Mouse (Mus musculus): ENCODE measurements around the gene Fam173b. TPM values are rescaled to one million over a fixed set of nuclear protein-coding genes. Genes with fewer than 3 reads are reported as not detected.
A peak's percentile ranks its signal among the peaks of the same experiment; 100 is the strongest.

Gene Fam173b
- polyA plus RNA-seq, 1 experiment from 2014 or later: 13.2 TPM

DNA sequence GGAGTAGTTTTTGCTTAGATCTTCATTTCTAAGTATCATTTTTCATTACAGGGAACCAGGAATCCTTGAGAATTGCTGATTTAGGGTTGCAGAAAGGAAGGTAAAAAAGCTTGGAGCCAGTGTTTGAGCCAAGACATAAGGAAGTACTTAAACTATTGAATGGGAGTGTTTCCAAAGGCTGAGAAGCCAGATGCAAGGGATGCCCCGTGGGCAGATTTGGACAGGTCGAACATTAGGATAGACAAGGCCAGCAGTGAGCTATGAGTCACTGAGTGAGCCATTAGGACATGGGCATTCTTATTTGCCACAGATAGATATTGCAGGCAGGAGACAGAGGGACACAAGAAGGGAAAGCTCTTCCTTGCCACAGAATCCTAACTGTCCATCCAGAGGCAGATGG is 13.0 kb downstream of the Fam173b start:
- ATAC-seq (ENCODE audit: insufficient read depth, low FRiP score): no peak
- no peak overlapping the region for H3K9ac ChIP-seq (ENCODE audit: low read length)
- 82% methylated on average over 2 of the region's 2 CpGs for WGBS
- H3K4me3 ChIP-seq (replicated peaks; ENCODE audit: low read length): no peak overlapping the region
- H3K27me3 ChIP-seq (ENCODE audit: control insufficient read depth, insufficient read depth, low read length): no peaks in the 10 kb centered on the region
- no peak overlapping the region for H3K27ac ChIP-seq (ENCODE audit: low read length)
- no peaks in the 10 kb centered on the region for H3K4me1 ChIP-seq (ENCODE audit: control insufficient read depth, insufficient read depth, low read length)
- H3K4me2 ChIP-seq (ENCODE audit: low read depth, low read length): no peak overlapping the region
- peaks cover 17% of the 10 kb centered on the region; the same call in 1 of the 2 replicates for H3K36me3 ChIP-seq (ENCODE audit: control insufficient read depth, insufficient read depth, low read length)
- H3K9me3 ChIP-seq (replicated peaks; ENCODE audit: control insufficient read depth, low read length): no peaks in the 10 kb centered on the region

DNA sequence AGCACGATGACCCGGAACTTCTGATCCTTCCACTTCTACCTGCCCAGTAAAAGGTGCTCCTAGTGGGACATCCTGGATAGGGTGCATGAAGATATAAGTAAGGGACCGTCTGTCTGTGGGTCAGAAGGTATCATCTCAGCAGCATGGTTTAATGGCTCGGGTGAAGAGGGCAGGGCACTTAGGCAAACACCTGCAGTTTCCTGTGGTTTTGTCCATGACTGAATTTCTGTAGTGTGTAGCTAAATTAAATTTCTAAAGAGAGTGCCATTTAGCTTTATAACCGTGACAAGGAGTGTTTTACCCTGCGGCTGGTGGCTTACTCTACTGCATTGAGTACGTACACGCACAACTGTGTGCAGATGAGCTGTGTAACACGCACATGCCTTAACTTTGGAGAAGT is 15.6 kb downstream of the Fam173b start:
- Histone ChIP-seq H3K4me2 (ENCODE audit: low read depth, low read length) (no peak overlapping the region), H3K9me3 (replicated peaks; ENCODE audit: control insufficient read depth, low read length) (no peaks in the 10 kb centered on the region), H3K27me3 (ENCODE audit: control insufficient read depth, insufficient read depth, low read length) (no peaks in the 10 kb centered on the region), H3K27ac (ENCODE audit: low read length) (no peak overlapping the region), H3K4me3 (replicated peaks; ENCODE audit: low read length) (no peak overlapping the region), H3K36me3 (ENCODE audit: control insufficient read depth, insufficient read depth, low read length) (peaks cover 20% of the 10 kb centered on the region; the same call in 1 of the 2 replicates), H3K4me1 (ENCODE audit: control insufficient read depth, insufficient read depth, low read length) (no peaks in the 10 kb centered on the region), H3K9ac (ENCODE audit: low read length) (no peak overlapping the region)
- WGBS: 90% methylated on average over 9 of the region's 9 CpGs
- no peak for ATAC-seq (ENCODE audit: insufficient read depth, low FRiP score)

GRCm38 (mm10) chr15:31619521-31619920 is 17.9 kb downstream of the Fam173b start:
- 88% methylated on average over 8 of the region's 8 CpGs for WGBS
- H3K4me1 ChIP-seq (ENCODE audit: control insufficient read depth, insufficient read depth, low read length): no peaks in the 10 kb centered on the region

DNA sequence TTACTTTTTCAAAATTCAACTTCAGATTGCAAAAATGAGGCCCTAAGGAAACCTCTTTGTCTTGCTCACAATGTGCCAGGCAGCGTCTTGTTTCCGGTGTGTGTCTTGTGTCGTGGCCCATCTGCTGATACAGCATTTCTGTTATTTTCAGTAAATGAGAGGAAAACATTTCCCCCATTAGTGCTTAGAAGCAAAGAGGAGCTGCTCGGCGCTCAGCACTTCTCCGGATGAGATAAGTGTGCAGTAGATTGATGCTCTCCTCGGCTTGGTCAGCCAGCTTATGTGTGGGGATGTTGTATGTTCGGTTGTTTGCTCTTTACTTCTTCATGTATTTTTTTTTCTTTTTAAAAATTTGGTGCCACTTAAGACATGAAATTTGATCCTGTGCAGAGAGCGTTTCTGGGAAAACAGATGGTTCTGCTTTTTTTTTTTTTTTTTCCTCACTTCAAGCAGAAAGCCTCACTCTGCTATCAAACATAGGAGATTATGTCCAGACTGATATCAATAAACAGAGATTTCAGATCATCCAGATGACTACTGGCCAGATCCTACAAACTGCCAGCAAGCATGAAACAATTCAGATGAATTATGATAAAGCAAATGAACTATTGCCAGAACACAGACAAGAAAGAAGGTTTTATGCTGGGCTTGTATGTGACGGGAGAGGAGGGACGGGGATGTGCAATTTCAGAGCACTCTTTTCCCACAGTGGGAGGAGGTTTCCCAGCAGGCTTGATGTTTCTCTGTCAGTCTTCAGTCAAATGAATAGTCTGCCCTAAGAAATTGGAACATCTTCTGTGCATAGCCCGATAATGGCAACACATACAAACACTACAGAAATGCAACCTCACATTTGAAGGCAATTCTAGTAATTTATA is 25.9 kb downstream of the Fam173b start:
- peaks cover 3% of the 10 kb centered on the region; the same call in 1 of the 2 replicates for H3K4me1 ChIP-seq (ENCODE audit: control insufficient read depth, insufficient read depth, low read length)
- H3K9ac ChIP-seq (ENCODE audit: low read length): no peak overlapping the region; the same call in 1 of the 2 replicates
- peaks cover 6% of the 10 kb centered on the region for H3K36me3 ChIP-seq (ENCODE audit: control insufficient read depth, insufficient read depth, low read length)
- H3K4me3 ChIP-seq (replicated peaks; ENCODE audit: low read length): no peak overlapping the region
- H3K4me2 ChIP-seq (ENCODE audit: low read depth, low read length): 0 out of 2 replicates have a peak overlapping the region, but pooled peaks have one; percentile 15
- peak overlapping the region; percentile 62; the same call in 1 of the 2 replicates for H3K27ac ChIP-seq (ENCODE audit: low read length)
- H3K9me3 ChIP-seq (replicated peaks; ENCODE audit: control insufficient read depth, low read length): no peaks in the 10 kb centered on the region; the same call in 1 of the 2 replicates
- H3K27me3 ChIP-seq (ENCODE audit: control insufficient read depth, insufficient read depth, low read length): no peaks in the 10 kb centered on the region
- no peak for ATAC-seq (ENCODE audit: insufficient read depth, low FRiP score)
- WGBS: 33% methylated on average over 12 of the region's 12 CpGs

More at GRCm38 (mm10) chr15:31619521-31619920, 17.9 kb downstream of the Fam173b start:
- Histone ChIP-seq H3K4me3 (replicated peaks; ENCODE audit: low read length) (no peak overlapping the region), H3K27me3 (ENCODE audit: control insufficient read depth, insufficient read depth, low read length) (no peaks in the 10 kb centered on the region), H3K27ac (ENCODE audit: low read length) (no peak overlapping the region), H3K9ac (ENCODE audit: low read length) (no peak overlapping the region), H3K9me3 (replicated peaks; ENCODE audit: control insufficient read depth, low read length) (no peaks in the 10 kb centered on the region; the same call in 1 of the 2 replicates), H3K4me2 (ENCODE audit: low read depth, low read length) (no peak overlapping the region), H3K36me3 (ENCODE audit: control insufficient read depth, insufficient read depth, low read length) (peaks cover 26% of the 10 kb centered on the region)
- ATAC-seq (ENCODE audit: insufficient read depth, low FRiP score): no peak

GRCm38 (mm10) chr15:31628180-31628579 is 26.5 kb downstream of the Fam173b start:
- Histone ChIP-seq H3K36me3 (ENCODE audit: control insufficient read depth, insufficient read depth, low read length) (peaks cover 6% of the 10 kb centered on the region), H3K9me3 (replicated peaks; ENCODE audit: control insufficient read depth, low read length) (no peaks in the 10 kb centered on the region; the same call in 1 of the 2 replicates), H3K27ac (ENCODE audit: low read length) (no peak overlapping the region), H3K4me2 (ENCODE audit: low read depth, low read length) (no peak overlapping the region), H3K4me3 (replicated peaks; ENCODE audit: low read length) (no peak overlapping the region), H3K4me1 (ENCODE audit: control insufficient read depth, insufficient read depth, low read length) (peaks cover 3% of the 10 kb centered on the region; the same call in 1 of the 2 replicates), H3K9ac (ENCODE audit: low read length) (no peak overlapping the region), H3K27me3 (ENCODE audit: control insufficient read depth, insufficient read depth, low read length) (no peaks in the 10 kb centered on the region)
- WGBS: 76% methylated on average over 10 of the region's 10 CpGs
- ATAC-seq (ENCODE audit: insufficient read depth, low FRiP score): no peak

DNA sequence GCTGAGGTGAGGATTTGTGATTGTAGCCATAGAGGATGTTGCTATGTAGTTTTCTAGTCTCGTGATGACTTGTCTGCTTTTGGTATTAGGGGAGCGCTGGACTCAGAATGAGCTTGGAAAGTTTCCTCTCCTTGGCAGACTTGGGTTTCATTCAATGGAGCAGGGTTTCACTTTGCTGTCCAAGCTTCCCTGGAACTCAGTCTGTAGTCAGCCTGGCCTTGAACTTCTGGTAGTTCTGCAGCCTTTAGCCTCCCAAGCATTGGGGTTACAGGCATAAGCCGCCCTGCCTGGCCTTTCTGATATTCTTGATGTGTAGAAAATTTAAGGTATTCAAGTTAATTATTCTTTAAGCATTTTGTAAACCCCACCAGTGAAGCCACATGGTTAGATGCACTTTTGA is 27.9 kb downstream of the Fam173b start:
- H3K9me3 ChIP-seq (replicated peaks; ENCODE audit: control insufficient read depth, low read length): no peaks in the 10 kb centered on the region
- H3K36me3 ChIP-seq (ENCODE audit: control insufficient read depth, insufficient read depth, low read length): no peaks in the 10 kb centered on the region
- WGBS: 85% methylated on average over 3 of the region's 3 CpGs
- no peak overlapping the region for H3K27ac ChIP-seq (ENCODE audit: low read length)
- H3K4me1 ChIP-seq (ENCODE audit: control insufficient read depth, insufficient read depth, low read length): peaks cover 3% of the 10 kb centered on the region; the same call in 1 of the 2 replicates
- H3K27me3 ChIP-seq (ENCODE audit: control insufficient read depth, insufficient read depth, low read length): no peaks in the 10 kb centered on the region
- no peak overlapping the region for H3K4me2 ChIP-seq (ENCODE audit: low read depth, low read length)
- no peak overlapping the region for H3K4me3 ChIP-seq (replicated peaks; ENCODE audit: low read length)
- H3K9ac ChIP-seq (ENCODE audit: low read length): no peak overlapping the region
- ATAC-seq (ENCODE audit: insufficient read depth, low FRiP score): no peak

GRCm38 (mm10) chr15:31631396-31631858 is 29.8 kb downstream of the Fam173b start:
- Histone ChIP-seq H3K9me3 (replicated peaks; ENCODE audit: control insufficient read depth, low read length) (no peaks in the 10 kb centered on the region), H3K4me2 (ENCODE audit: low read depth, low read length) (no peak overlapping the region), H3K27me3 (ENCODE audit: control insufficient read depth, insufficient read depth, low read length) (no peaks in the 10 kb centered on the region), H3K4me1 (ENCODE audit: control insufficient read depth, insufficient read depth, low read length) (peaks cover 3% of the 10 kb centered on the region; the same call in 1 of the 2 replicates), H3K27ac (ENCODE audit: low read length) (no peak overlapping the region), H3K36me3 (ENCODE audit: control insufficient read depth, insufficient read depth, low read length) (no peaks in the 10 kb centered on the region), H3K4me3 (replicated peaks; ENCODE audit: low read length) (no peak overlapping the region), H3K9ac (ENCODE audit: low read length) (no peak overlapping the region)
- ATAC-seq (ENCODE audit: insufficient read depth, low FRiP score): no peak
- 84% methylated on average over 12 of the region's 12 CpGs for WGBS

DNA sequence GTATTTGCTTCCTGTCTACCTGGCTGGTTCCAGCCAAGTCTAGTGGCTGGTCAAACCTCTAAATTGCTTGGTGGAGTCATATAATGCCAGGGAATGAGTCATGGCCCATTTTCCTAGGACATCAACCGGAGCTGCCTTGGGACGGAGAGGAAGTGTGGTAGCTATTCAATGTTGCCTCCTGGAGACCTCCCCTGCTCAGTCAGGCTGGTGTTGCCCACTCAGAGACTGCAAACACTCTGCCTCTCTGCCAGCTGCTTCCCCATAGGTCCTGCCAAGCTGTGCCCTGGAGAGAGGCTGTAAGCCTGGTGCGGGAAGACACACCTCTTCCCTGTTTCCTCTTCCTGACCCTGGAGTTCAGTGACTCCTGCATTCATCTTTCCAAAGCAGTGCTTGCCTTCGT is 30.8 kb downstream of the Fam173b start:
- no peak overlapping the region for H3K9ac ChIP-seq (ENCODE audit: low read length)
- H3K4me1 ChIP-seq (ENCODE audit: control insufficient read depth, insufficient read depth, low read length): no peaks in the 10 kb centered on the region; the same call in 1 of the 2 replicates
- no peak overlapping the region for H3K4me3 ChIP-seq (replicated peaks; ENCODE audit: low read length)
- no peaks in the 10 kb centered on the region for H3K36me3 ChIP-seq (ENCODE audit: control insufficient read depth, insufficient read depth, low read length)
- H3K27ac ChIP-seq (ENCODE audit: low read length): no peak overlapping the region
- WGBS: 80% methylated on average over 4 of the region's 4 CpGs
- H3K27me3 ChIP-seq (ENCODE audit: control insufficient read depth, insufficient read depth, low read length): no peaks in the 10 kb centered on the region
- no peaks in the 10 kb centered on the region for H3K9me3 ChIP-seq (replicated peaks; ENCODE audit: control insufficient read depth, low read length)
- no peak overlapping the region for H3K4me2 ChIP-seq (ENCODE audit: low read depth, low read length)
- no peak for ATAC-seq (ENCODE audit: insufficient read depth, low FRiP score)

GRCm38 (mm10) chr15:31634582-31634981 is 32.9 kb downstream of the Fam173b start:
- no peaks in the 10 kb centered on the region for H3K27me3 ChIP-seq (ENCODE audit: control insufficient read depth, insufficient read depth, low read length)
- ATAC-seq (ENCODE audit: insufficient read depth, low FRiP score): no peak
- no peak overlapping the region for H3K27ac ChIP-seq (ENCODE audit: low read length)
- no peak overlapping the region for H3K9ac ChIP-seq (ENCODE audit: low read length)
- no peaks in the 10 kb centered on the region for H3K36me3 ChIP-seq (ENCODE audit: control insufficient read depth, insufficient read depth, low read length)
- H3K4me1 ChIP-seq (ENCODE audit: control insufficient read depth, insufficient read depth, low read length): no peaks in the 10 kb centered on the region
- H3K9me3 ChIP-seq (replicated peaks; ENCODE audit: control insufficient read depth, low read length): no peaks in the 10 kb centered on the region
- WGBS: 73% methylated on average over 6 of the region's 6 CpGs
- H3K4me2 ChIP-seq (ENCODE audit: low read depth, low read length): no peak overlapping the region
- no peak overlapping the region for H3K4me3 ChIP-seq (replicated peaks; ENCODE audit: low read length)
